Mouse (Mus musculus) colon, adult 2 months (tissue): ENCODE data around the gene Olfr362. TPM values are rescaled to one million over a fixed set of nuclear protein-coding genes. Genes with fewer than 3 reads are reported as not detected.

Experiments
- polyA plus RNA-seq: library from polyadenylated mRNA; depleted of rRNA; stranded (reverse); fragments of >200 nt; gene quantifications from 2 replicates; pipeline ENCODE4 v1.2.3, GENCODE M21; 2012; rRNA removed

Olfr362 gene
- polyA plus RNA-seq, result not detected in 2 replicates

GRCm38 (mm10) chr2:37117810-37118209 lies at the start of gene Olfr362:
Gene Olfr362, minus strand, starts transcription at chr2:37117910.

DNA sequence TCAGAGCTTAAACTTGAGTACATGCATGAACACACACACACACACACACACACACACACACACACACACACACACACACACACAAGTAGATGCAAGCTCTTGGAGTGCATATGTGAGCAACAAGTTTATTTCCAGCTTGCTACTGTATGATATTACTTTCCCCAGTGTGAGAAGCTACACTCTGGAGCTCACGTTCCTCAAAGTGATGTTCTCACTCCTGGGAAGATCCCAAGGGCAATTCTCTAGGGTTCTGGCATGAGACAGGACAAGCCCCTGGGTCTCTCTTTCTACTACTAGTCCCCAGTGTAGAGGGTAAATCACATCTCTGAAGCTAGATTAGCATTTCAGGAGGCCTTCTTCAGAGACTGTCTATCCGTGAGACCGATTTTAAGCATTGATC lies 21.3 kb upstream of the Olfr362 start, which contains the start of gene Olfr364-ps1:
Gene Olfr364-ps1 (plus strand): TSS at position 301 of the 400 bp plus-strand sequence.

GRCm38 (mm10) chr2:37089190-37089589 lies 28.5 kb downstream of the Olfr362 start, which contains the start of gene Olfr361:
Gene Olfr361, minus strand, starts transcription at chr2:37089290.

DNA sequence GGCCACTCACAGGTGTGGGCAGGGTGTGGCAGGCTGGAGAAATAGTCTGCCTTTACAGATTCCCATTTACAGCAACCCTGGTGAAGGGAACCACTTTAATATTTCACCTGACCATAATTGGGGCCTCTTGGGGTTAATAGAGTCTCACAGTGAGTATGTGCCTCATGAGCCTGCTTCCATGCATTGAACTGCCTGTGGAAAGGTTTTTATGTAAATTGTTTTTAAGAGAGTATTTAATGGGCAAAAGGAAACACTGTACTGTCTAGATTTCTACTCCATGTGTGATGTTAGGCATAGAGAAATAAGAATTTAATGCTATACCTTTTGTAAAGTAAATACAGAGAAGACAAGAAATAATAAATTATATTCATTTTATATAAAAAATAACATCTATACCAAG lies 52.3 kb downstream of the Olfr362 start, which contains the start of gene Olfr360:
Gene Olfr360 (plus strand): TSS at position 301 of the 400 bp plus-strand sequence.

Other genes starting within 250 kb of the Olfr362 start
- not detected in 2 replicates for gene Olfr352, start 249.4 kb downstream of the Olfr362 start, polyA plus RNA-seq
- not detected in 2 replicates for gene Olfr353, start 225.0 kb downstream of the Olfr362 start, polyA plus RNA-seq
- not detected in 2 replicates for gene Olfr354, start 212.2 kb downstream of the Olfr362 start, polyA plus RNA-seq
- gene Olfr355, start 189.0 kb downstream of the Olfr362 start, polyA plus RNA-seq, result not detected in 2 replicates
- gene Olfr356, start 180.8 kb downstream of the Olfr362 start, polyA plus RNA-seq, result not detected in 2 replicates
- gene Olfr357, start 124.1 kb downstream of the Olfr362 start, polyA plus RNA-seq, result not detected in 2 replicates
- not detected in 2 replicates for gene Olfr358, start 108.6 kb downstream of the Olfr362 start, polyA plus RNA-seq
- gene Olfr360, start 52.2 kb downstream of the Olfr362 start, polyA plus RNA-seq, result not detected in 2 replicates
- gene Olfr361, start 28.6 kb downstream of the Olfr362 start, polyA plus RNA-seq, result not detected in 2 replicates
- gene Olfr364-ps1, start 21.4 kb upstream of the Olfr362 start, polyA plus RNA-seq, result not detected in 2 replicates
- gene Olfr365, start 70.3 kb upstream of the Olfr362 start, polyA plus RNA-seq, result not detected in 2 replicates
- gene Olfr366, start 93.7 kb upstream of the Olfr362 start, polyA plus RNA-seq, result not detected in 2 replicates
- not detected in 2 replicates for gene Olfr368, start 208.6 kb upstream of the Olfr362 start, polyA plus RNA-seq
- gene Pdcl, start 241.4 kb upstream of the Olfr362 start, polyA plus RNA-seq, result 5.3 and 5.4 TPM in 2 replicates